Mouse (Mus musculus) embryonic facial prominence, embryonic 15.5 days (tissue): ENCODE data around the gene Dpf3. TPM values are rescaled to one million over a fixed set of nuclear protein-coding genes. Genes with fewer than 3 reads are reported as not detected.

Experiments
- ATAC-seq: fragments of 200-750 bp; cut with Nextera tagmentation; 2 replicates; pipeline ENCODE4 v1.8.0; 2017; ENCODE audit warnings: low read depth, moderate TSS enrichment; ENCODE audit not compliant: insufficient number of reproducible peaks, low FRiP score, low TSS enrichment
- H3K27ac ChIP-seq: fragments of 300-500 bp; sonication (generic); replicated peaks from 2 replicates; pipeline ENCODE4 v1.5.1; 2015; ENCODE audit warnings: mild to moderate bottlenecking, inconsistent platforms
- H3K27me3 ChIP-seq: fragments of 300-500 bp; sonication (generic); 2 replicates; pipeline ENCODE4 v1.6.1; 2015; ENCODE audit warnings: inconsistent platforms
- H3K36me3 ChIP-seq: fragments of 300-500 bp; sonication (generic); 2 replicates; pipeline ENCODE4 v1.6.1; 2015; ENCODE audit warnings: mild to moderate bottlenecking, inconsistent platforms
- H3K4me1 ChIP-seq: fragments of 300-500 bp; sonication (generic); 2 replicates; pipeline ENCODE4 v1.6.1; 2015; ENCODE audit warnings: inconsistent platforms
- H3K4me2 ChIP-seq: fragments of 300-500 bp; sonication (generic); replicated peaks from 2 replicates; pipeline ENCODE4 v1.6.1; 2015; ENCODE audit warnings: mild to moderate bottlenecking, inconsistent platforms
- H3K4me3 ChIP-seq: fragments of 300-500 bp; sonication (generic); replicated peaks from 2 replicates; pipeline ENCODE4 v1.5.1; 2015; ENCODE audit warnings: mild to moderate bottlenecking, inconsistent platforms
- H3K9ac ChIP-seq: fragments of 300-500 bp; sonication (generic); 2 replicates; pipeline ENCODE4 v1.6.1; 2015; ENCODE audit warnings: inconsistent platforms
- H3K9me3 ChIP-seq: fragments of 300-500 bp; sonication (generic); replicated peaks from 2 replicates; pipeline ENCODE4 v1.6.1; 2016; ENCODE audit warnings: inconsistent platforms
- WGBS: fragments of 180-500 bp; shearing (Covaris S2); methylation state at CpG from one replicate; pipeline ENCODE4 v1.1.7; 2015; 5-methylcytosine and 5-hydroxymethylcytosine counted together
- polyA plus RNA-seq: library from polyadenylated mRNA; unstranded; fragments of >200 nt; fragmentation: Nextera tagmentation; extraction: Ambion mirVana; gene quantifications from 2 replicates; pipeline ENCODE4 v1.2.1, GENCODE M21; 2015

Gene Dpf3
- polyA plus RNA-seq, 1 experiment from 2014 or later = 4.6 TPM

DNA sequence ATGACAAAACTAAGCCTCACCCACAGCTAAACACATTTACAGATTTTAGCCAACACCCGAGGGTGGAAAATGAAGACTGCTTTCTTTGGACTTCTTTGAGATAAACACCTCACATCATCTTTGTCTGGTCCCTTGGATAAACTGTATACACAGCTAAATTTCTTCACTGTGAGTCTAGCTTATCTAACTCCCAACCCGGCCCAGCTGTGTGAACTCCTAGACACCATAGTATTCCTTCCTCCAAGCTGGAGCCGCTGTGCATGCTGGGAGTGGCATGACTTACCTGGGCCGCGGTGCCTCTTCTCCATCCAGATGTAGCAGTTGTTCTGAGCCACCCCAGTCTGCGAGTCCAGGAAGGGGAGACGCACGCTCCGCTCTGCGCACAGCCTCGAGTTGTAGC lies 117.3 kb downstream of the Dpf3 start:
- 92% methylated on average over 11 of the region's 11 CpGs for WGBS
- Histone ChIP-seq H3K36me3 (no peaks in the 10 kb centered on the region), H3K4me2 (no peak overlapping the region), H3K9ac (no peak overlapping the region), H3K27me3 (no peaks in the 10 kb centered on the region), H3K4me1 (no peaks in the 10 kb centered on the region), H3K4me3 (no peak overlapping the region), H3K9me3 (no peaks in the 10 kb centered on the region), H3K27ac (no peak overlapping the region)
- ATAC-seq = no peak

- Histone ChIP-seq H3K27me3 (no peaks in the 10 kb centered on the region), H3K9me3 (no peaks in the 10 kb centered on the region), H3K36me3 (no peaks in the 10 kb centered on the region), H3K4me1 (no peaks in the 10 kb centered on the region), H3K4me3 (no peak overlapping the region), H3K27ac (no peak overlapping the region), H3K4me2 (no peak overlapping the region), H3K9ac (no peak overlapping the region)
- ATAC-seq = no peak
- 96% methylated on average over 5 of the region's 5 CpGs for WGBS
Observed at GRCm38 (mm10) chr12:83369416-83369815, 118.1 kb downstream of the Dpf3 start.

- WGBS = 83% methylated on average over 1 of the region's 1 CpGs
- H3K9me3 ChIP-seq = no peaks in the 10 kb centered on the region
Observed at GRCm38 (mm10) chr12:83367486-83367885, 120.0 kb downstream of the Dpf3 start.

DNA sequence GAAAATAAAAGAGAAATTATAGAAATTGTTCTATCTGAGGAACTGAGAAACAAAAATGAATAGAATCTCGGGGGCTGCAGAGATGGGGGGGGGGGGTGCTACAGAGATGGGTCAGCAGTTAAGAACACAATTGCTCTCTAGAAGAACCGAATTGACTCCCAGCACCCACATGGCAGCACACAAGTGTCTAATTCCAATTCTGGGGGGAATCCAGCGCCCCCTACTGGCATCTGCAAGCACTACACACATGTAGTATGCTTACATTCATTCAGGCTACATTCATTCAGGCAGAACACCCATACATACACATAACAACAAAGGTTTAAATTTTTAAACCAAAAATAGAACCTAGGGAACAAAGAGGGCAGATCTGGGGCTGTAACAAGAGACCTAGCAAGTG lies 122.7 kb downstream of the Dpf3 start:
- Histone ChIP-seq H3K4me2 (no peak overlapping the region), H3K4me3 (no peak overlapping the region), H3K4me1 (no peaks in the 10 kb centered on the region), H3K9ac (no peak overlapping the region), H3K27ac (no peak overlapping the region), H3K9me3 (no peaks in the 10 kb centered on the region), H3K27me3 (no peaks in the 10 kb centered on the region), H3K36me3 (no peaks in the 10 kb centered on the region)
- no peak for ATAC-seq
- 61% methylated on average over 3 of the region's 3 CpGs for WGBS

More at GRCm38 (mm10) chr12:83367486-83367885, 120.0 kb downstream of the Dpf3 start:
- H3K27me3 ChIP-seq = no peaks in the 10 kb centered on the region
- no peaks in the 10 kb centered on the region for H3K36me3 ChIP-seq
- H3K27ac ChIP-seq = no peak overlapping the region
- H3K4me3 ChIP-seq = no peak overlapping the region
- no peak overlapping the region for H3K4me2 ChIP-seq
- ATAC-seq = no peak
- no peak overlapping the region for H3K9ac ChIP-seq
- H3K4me1 ChIP-seq = no peaks in the 10 kb centered on the region

DNA sequence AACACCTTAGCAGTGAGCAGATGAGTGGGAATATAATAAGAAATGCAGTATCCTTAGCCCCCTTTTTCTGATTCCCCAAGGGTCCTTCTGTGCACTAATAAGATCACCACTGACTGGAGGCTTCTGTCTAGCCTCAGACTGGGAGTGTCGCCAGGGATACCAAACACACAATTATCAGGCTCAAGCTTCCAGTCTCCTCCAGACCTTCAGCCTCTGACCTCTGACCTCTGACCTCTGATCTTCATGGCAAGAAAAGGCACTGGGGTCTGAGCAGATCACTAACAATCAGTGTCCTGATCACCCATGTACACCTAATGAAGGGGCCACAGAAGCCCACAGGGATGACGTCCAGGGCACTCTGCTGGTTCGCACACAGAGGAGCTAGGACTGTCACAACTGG lies 125.7 kb downstream of the Dpf3 start:
- no peak overlapping the region for H3K4me3 ChIP-seq
- H3K9me3 ChIP-seq = no peaks in the 10 kb centered on the region
- H3K4me2 ChIP-seq = no peak overlapping the region
- H3K4me1 ChIP-seq = no peaks in the 10 kb centered on the region
- no peak overlapping the region for H3K9ac ChIP-seq
- H3K27ac ChIP-seq = no peak overlapping the region
- H3K27me3 ChIP-seq = no peaks in the 10 kb centered on the region
- no peaks in the 10 kb centered on the region for H3K36me3 ChIP-seq
- 27% methylated on average over 3 of the region's 3 CpGs for WGBS
- ATAC-seq = no peak

DNA sequence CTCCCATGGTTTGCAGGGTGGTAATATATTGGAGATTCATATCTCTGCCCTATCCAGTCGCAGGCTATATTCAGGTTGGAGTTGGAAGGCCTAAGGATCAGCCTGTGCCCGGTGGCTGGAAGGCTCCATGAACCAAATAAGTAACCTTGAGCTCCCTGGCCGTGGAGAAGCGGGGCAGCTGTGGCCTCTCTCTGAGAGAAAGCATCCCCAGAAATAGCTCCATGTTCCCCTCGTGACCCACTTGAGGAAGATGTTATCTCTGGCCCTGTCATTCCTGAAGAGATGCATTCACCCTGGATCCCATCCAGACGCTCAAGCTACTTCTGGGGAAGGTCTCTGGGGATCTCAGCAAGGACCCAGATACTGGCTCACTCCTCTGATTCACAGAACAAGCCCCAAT lies 134.9 kb downstream of the Dpf3 start:
- Histone ChIP-seq H3K27ac (no peak overlapping the region), H3K4me3 (no peak overlapping the region), H3K36me3 (no peaks in the 10 kb centered on the region), H3K4me2 (no peak overlapping the region), H3K9ac (no peak overlapping the region), H3K27me3 (no peaks in the 10 kb centered on the region), H3K9me3 (no peaks in the 10 kb centered on the region), H3K4me1 (no peaks in the 10 kb centered on the region)
- WGBS = 74% methylated on average over 6 of the region's 6 CpGs
- ATAC-seq = no peak

DNA sequence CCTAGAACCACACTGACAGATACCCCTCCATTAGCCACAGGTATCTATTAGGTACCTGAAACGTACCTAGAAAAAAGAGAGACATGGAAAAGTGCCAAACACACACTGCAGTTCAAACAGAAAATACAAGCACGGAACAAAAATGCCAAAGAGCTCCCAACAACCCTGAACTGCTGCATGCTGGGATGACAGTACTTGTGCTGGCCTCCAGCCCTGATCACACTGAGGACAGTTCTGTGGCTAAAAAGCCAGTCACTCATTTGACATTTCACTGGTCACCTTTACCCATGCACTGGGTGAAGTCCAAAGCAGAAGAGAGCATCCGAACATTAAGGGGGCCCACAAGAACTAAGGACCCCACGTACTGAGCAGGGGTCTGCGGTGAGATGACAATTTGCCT lies 137.8 kb downstream of the Dpf3 start:
- H3K27me3 ChIP-seq = no peaks in the 10 kb centered on the region
- no peak overlapping the region for H3K4me3 ChIP-seq
- WGBS = 85% methylated on average over 5 of the region's 5 CpGs
- H3K4me1 ChIP-seq = no peaks in the 10 kb centered on the region
- no peak for ATAC-seq
- no peak overlapping the region for H3K4me2 ChIP-seq
- no peak overlapping the region for H3K27ac ChIP-seq
- H3K36me3 ChIP-seq = no peaks in the 10 kb centered on the region
- no peaks in the 10 kb centered on the region for H3K9me3 ChIP-seq
- H3K9ac ChIP-seq = no peak overlapping the region

GRCm38 (mm10) chr12:83348246-83348645 lies 139.3 kb downstream of the Dpf3 start:
- no peaks in the 10 kb centered on the region for H3K9me3 ChIP-seq
- 69% methylated on average over 3 of the region's 3 CpGs for WGBS
- no peak for ATAC-seq

DNA sequence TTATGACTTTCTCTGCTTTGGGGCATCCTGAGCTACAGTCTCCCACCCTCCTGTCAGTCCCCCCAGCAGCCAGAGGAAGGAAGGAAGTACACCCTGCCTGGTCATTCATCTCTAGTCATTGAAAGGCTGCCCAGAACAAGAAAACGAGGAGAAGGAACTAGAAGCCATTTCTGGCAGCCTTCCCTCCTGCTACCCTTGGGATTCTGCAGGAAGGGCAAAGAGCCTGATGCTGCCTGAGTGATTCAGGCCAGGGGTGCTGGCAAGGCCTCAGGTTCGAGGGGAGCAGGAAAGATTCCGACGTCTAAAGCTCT lies 144.7 kb downstream of the Dpf3 start:
- peaks cover 1% of the 10 kb centered on the region; the same call in 1 of the 2 replicates for H3K4me1 ChIP-seq
- H3K27me3 ChIP-seq = peaks cover 4% of the 10 kb centered on the region; the same call in 1 of the 2 replicates
- H3K27ac ChIP-seq = no peak overlapping the region
- H3K9ac ChIP-seq = no peak overlapping the region
- H3K4me2 ChIP-seq = no peak overlapping the region
- no peaks in the 10 kb centered on the region for H3K36me3 ChIP-seq
- H3K4me3 ChIP-seq = no peak overlapping the region
- H3K9me3 ChIP-seq = no peaks in the 10 kb centered on the region
- no peak for ATAC-seq
- 54% methylated on average over 4 of the region's 4 CpGs for WGBS

More at GRCm38 (mm10) chr12:83348246-83348645, 139.3 kb downstream of the Dpf3 start:
- Histone ChIP-seq H3K4me3 (no peak overlapping the region), H3K27ac (no peak overlapping the region), H3K4me2 (no peak overlapping the region), H3K27me3 (no peaks in the 10 kb centered on the region), H3K9ac (no peak overlapping the region), H3K4me1 (no peaks in the 10 kb centered on the region), H3K36me3 (no peaks in the 10 kb centered on the region)

DNA sequence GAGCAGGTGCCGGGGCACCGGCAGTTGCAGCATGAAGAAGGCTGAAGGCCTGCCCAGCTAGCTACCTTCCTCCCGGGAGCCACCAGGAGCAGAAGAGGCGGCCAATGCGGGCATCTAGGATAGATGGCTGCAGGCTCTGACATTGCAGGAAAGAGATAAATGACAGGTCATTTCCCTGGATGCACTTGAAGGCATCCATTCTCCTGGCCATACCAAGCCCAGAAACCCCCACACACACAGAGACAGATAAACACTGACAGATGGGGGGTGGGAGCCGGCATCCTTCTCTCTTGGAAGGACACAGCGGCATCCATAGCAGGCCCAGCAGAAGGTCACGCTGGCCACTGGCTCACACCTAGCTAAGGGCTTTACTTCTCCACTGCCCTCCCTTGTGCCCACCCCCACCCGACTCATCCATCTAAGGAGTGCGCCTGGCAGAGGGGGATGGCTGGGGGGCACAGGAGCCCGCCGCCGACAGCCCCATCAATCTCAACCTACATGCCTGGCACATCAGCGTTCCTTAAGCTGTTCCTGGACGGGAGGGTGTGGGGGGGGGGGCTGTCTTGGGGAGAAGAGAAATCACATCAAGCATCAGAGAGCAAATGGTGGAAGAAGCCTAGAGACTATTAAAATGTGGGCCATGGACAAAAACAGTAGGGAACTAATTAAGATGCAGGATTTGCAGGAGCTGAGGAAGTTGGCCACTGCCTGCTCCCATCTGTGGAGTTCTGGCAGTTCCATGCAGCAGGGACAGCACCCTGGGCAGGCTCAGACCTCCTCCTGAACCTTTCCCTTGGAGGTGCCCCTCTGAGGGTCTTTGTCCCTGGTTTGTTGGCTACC lies 145.3 kb downstream of the Dpf3 start:
- peaks cover 4% of the 10 kb centered on the region; the same call in 1 of the 2 replicates for H3K27me3 ChIP-seq
- H3K4me2 ChIP-seq = no peak overlapping the region
- no peaks in the 10 kb centered on the region for H3K36me3 ChIP-seq
- WGBS = 75% methylated on average over 15 of the region's 15 CpGs
- H3K9ac ChIP-seq = no peak overlapping the region
- H3K4me3 ChIP-seq = no peak overlapping the region
- ATAC-seq = no peak
- no peaks in the 10 kb centered on the region for H3K9me3 ChIP-seq
- H3K4me1 ChIP-seq = peaks cover 7% of the 10 kb centered on the region
- no peak overlapping the region for H3K27ac ChIP-seq

DNA sequence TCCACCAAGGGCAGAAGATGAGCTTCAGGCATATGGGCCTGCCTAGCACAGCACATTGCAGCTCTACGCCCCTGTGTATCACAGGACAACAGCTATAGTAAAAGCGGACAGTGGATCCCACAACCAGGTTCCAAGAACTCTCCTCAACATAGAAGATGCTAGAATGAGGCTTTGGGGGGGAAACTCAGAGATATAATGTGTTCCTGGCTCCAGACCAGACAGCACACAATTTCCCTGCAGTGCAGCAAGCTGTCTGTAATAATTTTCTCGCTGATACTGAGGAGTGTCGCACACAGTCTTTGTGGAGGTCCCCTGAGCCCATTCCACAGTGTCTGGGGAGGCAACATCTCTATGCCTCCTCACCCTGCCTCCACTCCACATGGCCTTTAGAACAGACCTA lies 146.6 kb downstream of the Dpf3 start:
- Histone ChIP-seq H3K27ac (no peak overlapping the region), H3K27me3 (peaks cover 4% of the 10 kb centered on the region; the same call in 1 of the 2 replicates), H3K9ac (no peak overlapping the region), H3K36me3 (no peaks in the 10 kb centered on the region), H3K4me3 (no peak overlapping the region), H3K4me2 (no peak overlapping the region), H3K9me3 (no peaks in the 10 kb centered on the region), H3K4me1 (peaks cover 10% of the 10 kb centered on the region)
- ATAC-seq = no peak
- WGBS = 83% methylated on average over 4 of the region's 4 CpGs

DNA sequence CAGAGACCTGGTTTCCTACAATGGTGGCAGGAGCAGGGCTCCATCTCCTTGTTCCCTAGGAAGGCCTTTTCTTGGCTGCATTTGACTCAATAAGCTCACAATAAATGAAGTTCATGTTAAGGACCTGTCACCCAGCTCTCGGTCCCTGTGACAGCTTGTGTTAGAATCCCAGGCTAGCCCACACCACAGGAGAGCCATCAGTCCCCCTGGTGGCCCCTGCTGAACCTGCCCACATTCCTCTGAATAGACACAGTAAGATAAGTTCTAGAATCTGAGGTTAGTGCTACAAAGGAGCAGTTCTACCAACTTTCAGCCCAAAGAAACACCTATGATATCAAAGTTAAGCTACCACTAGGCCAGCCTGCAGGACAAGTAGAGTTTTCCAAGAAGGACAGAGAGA lies 149.2 kb downstream of the Dpf3 start:
- Histone ChIP-seq H3K36me3 (no peaks in the 10 kb centered on the region), H3K4me1 (peaks cover 10% of the 10 kb centered on the region), H3K9ac (no peak overlapping the region), H3K27me3 (peaks cover 4% of the 10 kb centered on the region; the same call in 1 of the 2 replicates), H3K9me3 (no peaks in the 10 kb centered on the region), H3K4me2 (no peak overlapping the region), H3K4me3 (no peak overlapping the region), H3K27ac (no peak overlapping the region)
- WGBS = 85% methylated on average over 1 of the region's 1 CpGs
- ATAC-seq = no peak
